Mouse (Mus musculus) brown adipose tissue, adult 24 weeks (tissue): ENCODE results near the gene Mtfr1l. TPM values are rescaled to one million over a fixed set of nuclear protein-coding genes. Genes with fewer than 3 reads are reported as not detected.
"Not testable (repeated sequence)": the region's sequence is repeated elsewhere in the genome, so short reads cannot be mapped to it uniquely, and the experiment has no call there.

Experiments used
- H3K27ac ChIP-seq: fragments of 200-500 bp; replicated peaks from 2 replicates; pipeline ENCODE4 v1.5.1; 2012; ENCODE audit warnings: low read depth, mild to moderate bottlenecking, low read length
- H3K4me1 ChIP-seq: fragments of 200-500 bp; 2 replicates; pipeline ENCODE4 v1.6.1; 2012; ENCODE audit warnings: low read length, mixed read lengths; ENCODE audit not compliant: control insufficient read depth, insufficient read depth, insufficient read length
- H3K4me3 ChIP-seq: fragments of 200-500 bp; 2 replicates; pipeline ENCODE4 v1.5.1; 2012; ENCODE audit warnings: low read depth, mild to moderate bottlenecking, low read length, moderate library complexity; ENCODE audit not compliant: insufficient read depth
- polyA plus RNA-seq: library from polyadenylated mRNA; stranded (reverse); fragments of >200 nt; gene quantifications from 2 replicates; pipeline ENCODE4 v1.2.4, GENCODE M21; 2012; ENCODE audit not compliant: missing spikeins, insufficient read depth, insufficient read length

Gene Mtfr1l
- polyA plus RNA-seq, 1 experiment: 106 TPM

DNA sequence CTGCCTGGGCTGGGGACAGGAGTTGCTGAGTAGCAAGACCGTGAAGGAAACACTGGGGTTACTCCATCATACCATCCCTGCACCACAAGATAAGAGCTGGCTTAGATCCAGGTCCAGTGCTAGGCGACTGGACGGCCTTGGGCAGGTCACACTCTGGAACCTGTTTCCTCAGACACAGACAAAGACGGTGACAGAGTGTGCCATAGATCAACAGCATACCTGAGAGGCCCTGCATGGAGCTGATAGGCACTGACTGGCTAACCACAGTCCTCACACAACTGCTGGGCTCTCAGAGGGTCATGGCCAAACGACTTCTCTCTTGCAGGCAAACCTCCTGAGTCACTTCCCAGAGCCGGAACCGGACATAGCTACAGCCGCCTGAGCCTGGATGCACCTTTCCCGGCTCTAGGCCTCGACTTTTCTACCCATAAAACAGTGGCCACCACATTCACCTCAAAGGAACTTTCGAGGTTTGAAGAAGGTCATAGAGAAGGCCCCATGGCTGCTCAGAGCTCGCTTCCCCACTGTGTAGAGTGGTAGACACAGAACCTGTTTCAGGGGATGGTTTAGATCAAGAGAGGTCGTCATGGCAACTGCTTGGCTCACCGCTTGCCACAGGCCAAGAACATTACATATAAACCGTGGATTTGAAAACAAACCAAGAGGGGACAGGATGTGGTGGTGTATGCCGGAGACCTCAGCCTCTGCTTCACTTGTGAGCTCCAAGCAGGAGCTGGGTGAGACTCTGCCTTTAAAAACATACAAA lies 40.2 kb downstream of the Mtfr1l start:
- Histone ChIP-seq H3K4me3 (no peak overlapping the region), H3K4me1 (no peaks in the 10 kb centered on the region; the same call in 1 of the 2 replicates), H3K27ac (no peak overlapping the region)

GRCm38 (mm10) chr4:134494161-134494560 lies 41.0 kb downstream of the Mtfr1l start:
- H3K4me1 ChIP-seq, H3K4me3 ChIP-seq, H3K27ac ChIP-seq: not testable (repeated sequence)

DNA sequence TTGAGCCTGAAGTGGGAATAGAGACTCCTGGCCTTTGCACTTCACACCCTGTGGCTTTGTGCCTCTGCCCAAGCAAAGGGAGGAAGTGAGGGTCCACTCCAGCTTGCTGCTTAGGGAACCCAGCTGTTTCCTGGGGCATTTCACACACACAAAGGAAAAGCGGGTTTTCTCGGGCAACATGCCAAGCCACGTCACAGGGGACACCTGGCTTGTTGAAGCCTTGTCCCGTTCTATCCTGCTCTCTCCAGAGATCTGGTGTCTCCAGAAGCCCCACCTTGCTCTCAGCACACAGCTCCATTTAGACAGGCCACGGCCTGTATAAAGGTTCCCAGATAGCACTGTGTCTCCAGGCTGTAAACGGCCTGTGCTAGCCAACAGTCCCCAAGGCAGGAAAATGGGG lies 43.5 kb downstream of the Mtfr1l start:
- Histone ChIP-seq H3K27ac (no peak overlapping the region), H3K4me1 (peaks cover 7% of the 10 kb centered on the region; the same call in 1 of the 2 replicates)

DNA sequence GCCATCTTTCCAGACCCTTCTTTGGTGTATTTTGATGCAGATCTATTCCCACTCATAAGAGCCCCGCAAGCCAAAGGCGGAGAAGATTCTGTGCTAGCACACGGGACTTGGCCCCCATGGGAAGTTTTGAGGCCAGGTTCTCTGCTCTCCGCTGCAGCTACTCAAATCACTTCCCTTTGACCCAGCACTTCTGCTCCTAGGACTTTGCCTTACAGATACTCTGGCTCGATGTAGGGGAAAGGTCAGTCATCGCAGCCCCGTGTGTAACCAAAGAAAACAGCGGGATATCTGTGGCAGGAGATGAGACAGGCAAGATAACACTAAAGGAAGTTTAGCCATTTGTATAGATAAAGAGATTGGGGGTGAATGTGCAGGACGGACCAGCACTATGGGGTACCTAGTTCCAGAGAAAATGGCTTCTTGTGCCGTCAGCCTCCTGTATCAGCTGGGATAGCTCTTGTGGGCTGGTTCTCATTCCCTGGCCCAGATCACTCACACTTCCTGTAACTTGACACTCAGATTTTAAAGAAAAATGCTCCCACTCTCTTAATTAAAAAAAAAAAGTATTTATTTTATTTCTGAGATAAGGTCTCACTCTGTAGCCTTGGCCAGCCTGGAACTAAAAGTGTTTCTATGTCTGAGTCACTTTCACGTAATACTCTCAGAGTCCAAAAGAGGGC lies 45.1 kb downstream of the Mtfr1l start:
- H3K4me1 ChIP-seq: peaks cover 7% of the 10 kb centered on the region; the same call in 1 of the 2 replicates

More for the DNA sequence above, 43.5 kb downstream of the Mtfr1l start:
- H3K4me3 ChIP-seq: no peak overlapping the region

DNA sequence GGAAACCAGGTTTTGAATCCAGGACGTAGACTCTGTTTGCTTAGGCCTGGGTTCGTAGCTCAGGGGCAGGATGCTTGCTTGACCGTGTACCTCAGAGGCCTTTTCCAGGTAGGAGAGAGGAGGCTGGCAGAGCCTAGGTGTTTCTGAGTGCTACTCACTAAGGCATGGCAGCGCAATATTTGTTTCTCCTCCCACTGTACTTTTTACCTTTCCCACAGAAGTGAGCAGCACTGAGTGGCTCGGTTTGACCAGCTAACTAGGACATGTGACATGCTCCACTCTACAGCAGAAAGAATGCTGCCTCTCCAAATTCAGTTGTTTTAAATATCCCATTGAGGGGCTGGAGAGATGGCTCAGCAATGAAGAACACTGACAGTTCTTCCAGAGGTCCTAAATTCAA lies 47.0 kb downstream of the Mtfr1l start:
- Histone ChIP-seq H3K4me3 (no peak overlapping the region), H3K27ac (no peak overlapping the region), H3K4me1 (peaks cover 7% of the 10 kb centered on the region; the same call in 1 of the 2 replicates)

More for the DNA sequence above, 45.1 kb downstream of the Mtfr1l start:
- peak overlapping the region; percentile 26 for H3K27ac ChIP-seq
- peak overlapping the region; percentile 21 for H3K4me3 ChIP-seq

DNA sequence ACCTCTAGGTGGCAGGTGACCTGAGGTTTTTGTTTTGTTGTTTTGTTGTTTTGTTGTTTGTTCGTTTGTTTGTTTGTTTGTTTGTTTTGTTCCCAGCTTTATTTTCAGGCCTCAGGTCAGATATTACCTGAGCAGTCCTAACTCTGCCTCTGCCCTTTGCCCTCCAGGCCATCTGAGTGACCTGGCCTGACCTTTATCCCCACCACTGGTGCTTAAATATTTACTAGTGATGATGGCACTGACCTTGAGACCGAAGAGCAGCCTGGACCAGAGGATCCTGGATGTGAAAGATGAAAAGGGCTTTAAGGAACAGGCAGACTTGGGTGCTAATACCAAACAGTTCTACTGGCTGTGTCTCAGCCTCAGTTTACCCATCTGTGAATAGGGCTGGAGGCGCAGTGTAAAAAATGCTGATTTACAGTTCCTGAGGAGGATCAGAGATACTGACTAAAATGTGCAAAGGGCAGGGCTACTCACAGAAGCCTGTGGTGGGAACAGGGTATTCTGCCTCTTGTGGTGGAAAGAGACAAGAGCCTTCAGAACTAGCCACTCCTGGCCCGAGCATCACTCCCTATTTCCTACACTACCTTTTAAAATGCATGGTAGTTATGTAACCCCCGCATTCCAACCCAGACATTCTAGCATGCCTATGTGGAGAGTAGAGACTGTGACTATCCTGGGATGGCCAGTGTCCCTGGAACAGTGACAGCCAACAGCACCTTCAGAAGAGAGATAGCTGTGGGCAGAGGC lies 49.9 kb downstream of the Mtfr1l start:
- Histone ChIP-seq H3K4me3 (no peak overlapping the region), H3K4me1 (peaks cover 7% of the 10 kb centered on the region; the same call in 1 of the 2 replicates), H3K27ac (no peak overlapping the region)

GRCm38 (mm10) chr4:134484231-134484630 lies 51.0 kb downstream of the Mtfr1l start:
- H3K27ac ChIP-seq: no peak overlapping the region
- H3K4me3 ChIP-seq: no peak overlapping the region
- H3K4me1 ChIP-seq: no peaks in the 10 kb centered on the region; the same call in 1 of the 2 replicates

DNA sequence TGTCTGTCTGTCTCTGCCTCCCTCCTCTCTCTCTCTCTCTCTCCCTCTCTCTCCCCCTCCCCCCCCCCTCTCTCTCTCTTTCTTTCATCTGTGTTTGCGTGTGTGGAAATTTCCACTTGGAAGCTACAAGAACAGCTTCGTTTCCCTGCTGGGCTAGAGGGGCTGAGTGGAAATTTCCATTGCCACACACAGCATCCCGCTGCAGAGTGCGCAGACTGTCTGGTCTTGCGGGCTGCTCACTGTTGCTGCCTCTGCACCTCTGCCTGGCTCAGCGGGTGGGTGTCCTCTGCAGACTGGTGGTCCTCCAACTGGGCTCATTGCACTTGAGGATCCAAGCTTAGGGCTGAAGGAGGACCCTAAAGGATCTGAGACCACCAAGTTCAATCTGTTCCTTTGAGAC lies 51.5 kb downstream of the Mtfr1l start:
- H3K4me3 ChIP-seq: no peak overlapping the region
- H3K27ac ChIP-seq: no peak overlapping the region
- H3K4me1 ChIP-seq: no peaks in the 10 kb centered on the region

GRCm38 (mm10) chr4:134483078-134483688 lies 52.0 kb downstream of the Mtfr1l start:
- H3K27ac ChIP-seq: no peak overlapping the region
- no peaks in the 10 kb centered on the region for H3K4me1 ChIP-seq
- no peak overlapping the region for H3K4me3 ChIP-seq

GRCm38 (mm10) chr4:134482442-134482841 lies 52.7 kb downstream of the Mtfr1l start:
- H3K4me1 ChIP-seq: no peaks in the 10 kb centered on the region
- H3K27ac ChIP-seq: no peak overlapping the region

DNA sequence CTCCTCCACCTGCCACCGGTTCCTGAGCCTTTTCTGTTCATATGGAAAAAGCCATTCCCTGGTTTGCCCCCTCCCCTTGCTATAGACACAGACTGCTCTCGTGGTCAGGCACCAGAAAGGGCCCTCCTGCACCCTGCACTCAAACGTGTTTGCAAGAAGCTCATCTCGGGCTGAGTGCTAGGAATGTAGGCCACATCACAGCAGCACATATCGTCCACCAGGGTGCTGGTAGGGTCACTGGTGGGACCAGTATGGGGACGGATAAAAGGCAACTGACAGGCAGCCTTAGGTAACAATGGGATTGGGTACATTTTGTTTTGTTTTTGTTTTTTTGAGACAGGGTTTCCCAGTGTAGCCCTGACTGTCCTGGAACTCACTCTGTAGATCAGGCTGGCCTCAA lies 53.9 kb downstream of the Mtfr1l start:
- no peak overlapping the region for H3K27ac ChIP-seq
- H3K4me1 ChIP-seq: no peaks in the 10 kb centered on the region
- H3K4me3 ChIP-seq: no peak overlapping the region

More at GRCm38 (mm10) chr4:134482442-134482841, 52.7 kb downstream of the Mtfr1l start:
- H3K4me3 ChIP-seq: no peak overlapping the region

DNA sequence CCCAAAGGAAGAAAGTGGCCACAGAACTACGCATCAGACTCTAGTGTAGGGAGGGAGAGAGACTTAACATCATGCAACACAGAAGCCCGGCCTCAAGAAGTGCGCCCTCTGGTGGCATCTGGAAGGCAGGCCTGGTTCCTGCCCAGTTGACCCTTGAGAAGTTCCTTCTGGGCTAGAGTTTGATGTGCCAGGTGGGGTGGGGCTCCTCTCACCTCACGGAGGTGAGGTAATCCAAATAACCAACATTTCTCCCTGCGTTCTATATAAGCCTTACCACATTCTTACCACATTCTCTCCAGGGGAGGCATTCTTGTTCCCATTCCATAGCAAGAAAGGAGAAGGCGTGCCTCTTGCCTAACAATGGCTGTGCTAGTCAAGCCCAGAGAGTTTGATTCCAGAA lies 54.3 kb downstream of the Mtfr1l start:
- Histone ChIP-seq H3K4me3 (no peak overlapping the region), H3K4me1 (no peaks in the 10 kb centered on the region), H3K27ac (no peak overlapping the region)

GRCm38 (mm10) chr4:134479839-134480238 lies 55.3 kb downstream of the Mtfr1l start:
- Histone ChIP-seq H3K4me3 (no peak overlapping the region), H3K27ac (no peak overlapping the region), H3K4me1 (no peaks in the 10 kb centered on the region)

DNA sequence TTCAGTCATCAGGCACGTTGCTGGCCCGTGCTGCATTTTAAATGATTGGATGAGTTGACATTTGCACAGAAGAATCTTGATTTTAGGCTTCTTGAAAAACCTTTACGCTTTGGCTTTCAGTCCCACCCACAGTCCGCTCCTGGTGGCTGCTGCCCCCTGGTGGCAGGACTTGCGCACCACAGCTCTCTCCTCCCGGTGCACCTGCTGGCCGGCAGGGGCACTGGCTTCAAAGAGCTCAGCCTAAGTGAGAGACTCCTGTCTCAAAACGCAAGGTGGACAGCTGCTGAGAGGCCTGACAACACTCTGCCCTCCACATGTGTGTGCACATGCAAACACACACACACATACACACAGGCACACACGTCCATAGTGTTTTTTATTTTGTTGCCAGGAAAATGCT lies 57.2 kb downstream of the Mtfr1l start:
- Histone ChIP-seq H3K27ac (no peak overlapping the region), H3K4me3 (no peak overlapping the region), H3K4me1 (no peaks in the 10 kb centered on the region)

GRCm38 (mm10) chr4:134476899-134477298 lies 58.3 kb downstream of the Mtfr1l start:
- Histone ChIP-seq H3K27ac (no peak overlapping the region), H3K4me3 (no peak overlapping the region), H3K4me1 (no peaks in the 10 kb centered on the region)
